Mouse (Mus musculus): Measurements from ENCODE around the gene 5430419D17Rik. TPM values are rescaled to one million over a fixed set of nuclear protein-coding genes. Genes with fewer than 3 reads are reported as not detected.

5430419D17Rik gene
- total RNA-seq, 2 experiments from 2014 or later, result not detected

DNA sequence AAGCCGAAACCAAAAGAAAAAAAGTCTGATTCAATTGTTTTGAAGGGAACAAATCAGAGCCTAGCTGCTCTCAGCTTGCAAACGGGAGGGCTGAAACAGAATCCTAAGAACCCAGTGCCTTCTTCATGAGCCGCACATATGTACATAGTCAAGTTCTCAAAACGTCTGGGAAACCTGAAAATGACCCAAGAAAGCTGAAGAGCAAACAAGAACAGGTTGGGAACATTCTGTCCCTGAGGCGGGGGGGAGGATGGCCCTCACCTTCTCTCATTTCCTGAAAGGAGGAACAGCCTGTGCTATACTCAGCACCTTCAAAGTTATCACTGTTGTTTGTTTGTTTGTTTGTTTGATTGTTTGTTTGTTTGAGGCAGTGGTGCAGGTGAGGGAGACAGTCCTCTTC lies 132.5 kb downstream of the 5430419D17Rik start:
- no peak for DNase-seq (ENCODE audit: extremely low spot score in 1 of 2, low spot score in 1 of 2)

DNA sequence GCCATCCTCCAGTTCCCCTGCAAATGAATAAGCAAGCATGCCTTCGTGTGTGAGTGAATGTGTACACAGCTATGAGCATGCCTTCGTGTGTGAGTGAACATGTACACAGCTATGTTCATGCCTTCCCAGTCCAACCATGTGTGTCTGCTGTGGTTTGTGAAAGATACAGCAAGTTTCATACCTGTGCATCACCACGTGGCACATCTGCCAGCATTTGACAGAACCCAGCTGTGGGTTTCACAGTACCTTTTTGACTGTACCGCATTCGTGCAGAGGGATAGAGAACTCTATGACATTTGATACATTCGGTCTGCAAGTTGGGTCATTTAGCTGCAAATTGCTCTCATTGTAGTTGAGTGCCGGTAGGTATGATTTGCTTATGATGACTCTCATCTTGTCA lies 140.3 kb downstream of the 5430419D17Rik start:
- DNase-seq (ENCODE audit: extremely low spot score in 1 of 2, low spot score in 1 of 2), result no peak

DNA sequence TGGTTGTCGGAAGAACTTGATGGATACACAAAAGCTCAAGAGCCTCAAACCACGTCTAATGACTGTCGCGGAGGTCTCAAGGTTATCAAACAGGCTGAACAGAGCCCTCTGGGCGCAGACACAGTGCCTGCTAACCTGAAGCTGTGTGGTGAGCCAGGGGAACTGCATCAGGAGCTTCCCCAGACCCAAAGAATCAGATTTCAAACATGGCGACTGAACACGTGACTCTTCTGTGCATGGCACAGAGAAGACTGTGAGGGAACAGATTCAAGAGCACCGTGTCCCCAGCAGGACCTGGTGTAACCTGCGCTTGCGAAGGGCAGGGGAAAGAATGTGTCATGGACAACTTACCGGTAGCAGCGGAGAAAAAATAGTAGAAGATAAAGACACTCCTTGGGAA lies 143.4 kb downstream of the 5430419D17Rik start:
- DNase-seq (ENCODE audit: extremely low spot score in 1 of 2, low spot score in 1 of 2), result no peak

DNA sequence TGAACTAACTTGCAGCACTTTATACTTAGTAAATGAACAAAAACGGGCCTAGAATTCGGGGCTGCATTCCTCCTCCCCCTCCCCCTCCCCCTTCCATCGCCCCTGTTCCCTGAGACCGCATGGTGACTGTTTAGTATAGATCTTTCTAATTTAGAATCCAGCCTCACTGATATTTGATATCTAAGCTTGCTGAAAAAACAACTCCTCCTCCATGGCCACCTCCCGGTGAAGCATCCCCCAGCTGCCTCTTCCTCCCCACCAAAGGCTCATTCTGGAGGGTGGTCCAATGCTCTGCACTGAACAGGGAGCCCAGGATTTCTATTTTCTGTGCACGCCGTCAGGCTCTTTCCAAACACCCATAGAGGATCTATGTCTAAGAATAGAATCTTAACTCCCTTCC lies 144.1 kb downstream of the 5430419D17Rik start:
- DNase-seq (ENCODE audit: extremely low spot score in 1 of 2, low spot score in 1 of 2), result no peak

DNA sequence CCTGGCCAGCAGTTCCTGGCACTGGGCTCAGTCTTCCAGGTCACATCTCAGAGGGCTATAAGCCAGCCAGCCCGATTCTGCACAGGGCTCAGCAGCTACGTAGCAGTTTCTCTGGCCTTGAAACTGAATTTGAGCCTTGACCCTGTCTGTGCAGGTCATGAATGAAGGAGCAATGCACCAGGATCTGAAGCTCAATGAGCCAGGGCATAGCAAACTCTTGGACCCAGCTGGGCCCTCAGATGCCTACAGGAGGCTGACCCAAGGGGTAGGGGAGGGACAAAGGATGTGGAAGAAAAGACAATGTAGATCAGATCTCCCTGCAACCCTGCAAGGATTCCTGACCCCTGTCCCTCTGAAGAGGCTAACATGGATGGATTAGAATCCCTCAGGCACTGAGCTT lies 148.0 kb downstream of the 5430419D17Rik start, which contains the start of gene Cuzd1:
Gene Cuzd1 (minus strand): TSS at position 101 of the 400 bp plus-strand sequence.
- DNase-seq (ENCODE audit: extremely low spot score in 1 of 2, low spot score in 1 of 2), result no peak

DNA sequence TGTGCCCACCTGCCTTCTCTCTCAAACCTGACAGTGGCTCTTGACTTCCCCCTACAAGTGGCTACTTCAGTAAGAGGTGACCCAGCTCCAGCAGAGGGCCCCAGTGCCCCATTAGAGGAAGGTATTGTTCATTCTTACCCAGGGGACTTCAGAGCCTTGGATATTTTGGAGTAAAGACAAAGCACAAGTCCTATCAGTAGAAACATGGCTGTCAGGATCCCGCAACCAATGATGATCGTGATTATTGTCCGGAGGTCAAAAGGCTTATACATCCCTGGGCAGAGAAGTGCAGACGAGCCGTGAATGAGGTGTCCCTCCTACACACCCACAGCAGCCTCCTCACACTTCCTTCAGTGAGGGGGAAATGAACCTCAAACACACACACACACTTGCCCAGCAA lies 152.9 kb downstream of the 5430419D17Rik start:
- no peak for DNase-seq (ENCODE audit: extremely low spot score in 1 of 2, low spot score in 1 of 2)

DNA sequence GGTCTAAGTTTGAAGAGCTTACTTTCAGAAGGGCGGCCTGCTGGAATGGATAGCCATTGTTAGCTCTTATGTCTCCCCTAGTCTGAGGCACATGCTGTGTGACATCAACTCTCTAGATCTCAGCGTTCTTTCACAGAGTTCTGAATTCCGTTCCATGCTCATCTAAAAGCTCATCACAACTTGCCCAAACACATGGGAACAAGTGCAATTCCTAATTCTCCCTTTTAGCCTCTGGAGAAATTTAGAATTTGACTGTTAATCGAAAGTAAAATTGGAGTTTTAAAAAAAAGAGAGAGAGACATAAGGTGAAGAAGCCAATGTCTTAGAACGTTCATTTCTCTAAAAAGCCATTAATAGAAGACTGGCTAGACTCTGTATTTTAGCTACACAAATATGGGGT lies 155.2 kb downstream of the 5430419D17Rik start, which contains the start of gene Fam24b:
Gene Fam24b (minus strand): TSS at position 101 of the 400 bp plus-strand sequence.
- no peak for DNase-seq (ENCODE audit: extremely low spot score in 1 of 2, low spot score in 1 of 2)

DNA sequence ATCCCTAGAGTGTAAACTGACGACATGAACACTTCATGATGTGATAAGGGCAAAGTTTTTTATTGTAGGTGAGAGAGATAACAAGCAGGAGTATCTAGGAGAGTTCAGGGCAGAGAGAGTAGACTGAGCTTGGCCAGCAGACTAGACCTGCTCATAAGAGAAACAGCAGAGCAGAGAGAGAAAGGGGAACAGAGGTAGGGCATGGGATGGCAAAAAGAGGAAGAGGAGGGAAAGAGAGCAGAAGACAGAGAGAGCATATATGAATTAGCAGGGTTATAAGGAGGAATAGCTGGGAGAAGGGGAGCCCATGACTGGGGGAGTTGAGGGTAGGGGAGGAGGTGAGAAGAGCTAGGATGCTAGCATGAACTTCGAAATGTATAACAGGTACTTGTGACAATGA lies 157.5 kb downstream of the 5430419D17Rik start:
- DNase-seq (ENCODE audit: extremely low spot score in 1 of 2, low spot score in 1 of 2), result no peak

DNA sequence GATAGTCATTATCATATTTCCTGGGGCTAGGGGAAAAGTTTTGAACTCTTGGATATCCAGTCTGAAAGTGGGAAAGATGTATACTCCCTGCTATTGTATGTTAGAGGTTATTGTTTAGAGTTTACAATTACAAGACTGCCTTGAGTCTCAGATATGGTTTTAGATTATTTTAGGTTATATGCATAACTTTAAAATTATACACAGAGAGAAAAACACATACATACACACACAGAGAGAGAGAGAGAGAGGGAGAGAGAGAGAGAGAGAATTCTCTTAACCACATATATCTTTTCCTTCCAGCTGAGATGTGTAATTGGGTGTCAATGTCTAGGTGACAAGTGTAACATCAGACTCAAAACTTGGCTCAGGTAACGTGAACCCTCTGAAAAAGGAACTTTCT lies 159.4 kb downstream of the 5430419D17Rik start, which contains the start of gene Fam24a:
Gene Fam24a (plus strand): TSS at position 301 of the 400 bp plus-strand sequence.
- DNase-seq (ENCODE audit: extremely low spot score in 1 of 2, low spot score in 1 of 2), result no peak

DNA sequence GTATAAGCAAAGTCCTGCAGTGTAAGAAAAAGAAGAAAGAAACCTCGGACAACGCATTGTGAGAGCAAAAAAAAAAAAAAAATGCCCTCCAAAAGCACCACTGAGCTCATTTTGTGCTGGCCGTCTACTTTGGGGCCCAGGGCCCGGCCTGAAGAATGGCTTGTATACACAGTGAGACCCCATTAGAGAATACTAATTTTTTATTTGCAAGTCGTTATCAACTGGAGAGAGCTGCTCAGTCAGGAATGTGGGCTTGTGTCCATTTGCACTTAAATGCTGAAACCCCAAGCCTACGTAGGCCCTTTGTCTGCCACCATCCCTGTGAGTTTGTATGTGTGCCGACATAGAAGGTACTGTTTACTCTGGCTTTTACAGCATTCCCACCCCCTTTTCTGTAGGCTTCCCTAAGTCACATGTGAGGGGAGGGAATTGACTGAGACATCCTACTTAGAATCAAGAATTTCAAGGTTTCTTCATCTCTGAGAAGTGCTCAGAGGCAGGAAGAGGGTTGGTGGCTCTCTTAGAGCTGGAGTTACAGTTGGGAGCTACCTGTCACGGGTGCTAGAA lies 163.4 kb downstream of the 5430419D17Rik start:
- no peak for DNase-seq (ENCODE audit: extremely low spot score in 1 of 2, low spot score in 1 of 2)

DNA sequence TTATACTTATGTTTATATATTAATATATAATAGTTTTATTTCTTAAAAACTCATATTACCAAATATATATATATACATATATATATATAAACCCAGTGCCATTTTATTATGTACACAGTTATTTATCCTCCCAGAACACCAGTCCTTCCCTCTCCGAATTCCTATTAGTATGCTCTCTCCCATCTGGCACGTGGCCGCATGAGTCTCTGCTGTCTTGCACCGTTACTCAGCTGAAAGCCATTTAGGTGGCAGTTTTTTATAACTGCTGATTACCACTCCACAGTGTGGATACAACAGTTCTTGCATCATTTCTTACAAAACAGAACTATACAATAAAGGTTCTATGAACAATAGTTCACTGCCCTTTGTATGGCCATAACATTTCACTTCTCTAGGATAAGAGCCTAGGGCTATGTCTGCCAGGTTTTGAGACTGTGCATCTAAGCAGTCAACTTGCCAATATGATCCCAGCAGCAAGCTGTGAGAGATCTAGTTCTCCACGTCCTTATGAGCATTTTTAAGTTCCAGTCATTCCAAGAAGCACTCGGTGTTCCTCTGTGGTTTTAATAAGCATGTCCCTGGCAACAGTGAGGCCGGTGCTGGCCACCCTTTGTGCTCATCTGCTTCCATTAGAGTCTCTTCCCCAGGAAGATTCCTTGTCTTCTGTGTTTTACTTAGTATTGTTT lies 171.8 kb downstream of the 5430419D17Rik start:
- no peak for DNase-seq (ENCODE audit: extremely low spot score in 1 of 2, low spot score in 1 of 2)

Other genes starting within 250 kb of the 5430419D17Rik start
- gene Htra1, start 238.3 kb upstream of the 5430419D17Rik start, total RNA-seq (2021), result 100 to 1,000 TPM; 214 to 291 TPM
- gene Dmbt1, start 142.3 kb upstream of the 5430419D17Rik start, total RNA-seq (2021), result not detected
- not detected for gene 4933402N03Rik, start 28.1 kb upstream of the 5430419D17Rik start, total RNA-seq (2021)
- gene Cuzd1, start 147.9 kb downstream of the 5430419D17Rik start, total RNA-seq (2021), result not detected
- not detected for gene Fam24b, start 155.1 kb downstream of the 5430419D17Rik start, total RNA-seq (2021)
- gene Fam24a, start 159.5 kb downstream of the 5430419D17Rik start, total RNA-seq (2021), result not detected
- 10 to 100 TPM; 31.4 to 32.1 TPM for gene 2310057M21Rik, start 188.4 kb downstream of the 5430419D17Rik start, total RNA-seq (2021)
- gene Pstk, start 196.7 kb downstream of the 5430419D17Rik start, total RNA-seq (2021), result 10 to 100 TPM; 47.9 to 57.1 TPM
- 10 to 100 TPM; 47.5 to 51.2 TPM for gene Ikzf5, start 236.1 kb downstream of the 5430419D17Rik start, total RNA-seq (2021)
- gene Acadsb, start 236.2 kb downstream of the 5430419D17Rik start, total RNA-seq (2021), result 10 to 100 TPM; 75.5 to 78.6 TPM

Measured in layer of hippocampus, postnatal 25 days (tissue).